Mouse (Mus musculus): ENCODE measurements at regions not wholly inside any gene's neighbourhood (a gene's known extent, or its start where the extent isn't known, plus 50 kb on each side); places are given as distances from the start of the nearest gene placed in this dataset.

- Histone ChIP-seq H3K4me1 (replicated peaks) (no peaks in the 10 kb centered on the region), H3K4me3 (no peak overlapping the region), H3K36me3 (no peaks in the 10 kb centered on the region), H3K27me3 (ENCODE audit: insufficient read depth, poor library complexity, severe bottlenecking) (no peaks in the 10 kb centered on the region), H3K9me3 (no peaks in the 10 kb centered on the region), H3K27ac (no peak overlapping the region)
- 94% methylated on average over 2 of the region's 2 CpGs for WGBS
- DNase-seq (ENCODE audit: low spot score): no peak
Measured at GRCm38 (mm10) chr11:89247991-89248390, 54.1 kb downstream of the Nog start.

DNA sequence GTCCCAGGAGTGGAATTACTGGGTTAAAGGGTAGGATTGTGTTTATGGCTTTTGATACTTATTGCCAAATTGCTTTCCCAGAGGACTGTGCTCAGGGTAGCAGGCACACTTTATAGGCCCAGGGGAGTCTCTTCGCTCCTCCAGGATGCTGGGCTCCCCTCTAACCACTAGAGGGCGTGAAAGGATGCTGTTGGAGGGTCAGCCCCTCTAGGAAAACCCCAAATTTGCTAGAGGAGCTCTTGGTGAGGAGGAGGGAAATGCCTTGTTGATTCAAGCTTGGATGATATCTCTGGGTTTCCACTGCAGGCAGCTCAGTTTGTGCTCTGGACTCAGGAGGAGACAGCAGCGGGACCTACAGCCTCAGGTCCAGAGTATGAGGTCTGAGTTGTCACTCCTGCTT lies 58.8 kb downstream of the Nog start:
- peak; percentile 57 for DNase-seq (ENCODE audit: low spot score)
- Histone ChIP-seq H3K27ac (no peak overlapping the region), H3K9me3 (no peaks in the 10 kb centered on the region), H3K27me3 (ENCODE audit: insufficient read depth, poor library complexity, severe bottlenecking) (no peaks in the 10 kb centered on the region), H3K36me3 (no peaks in the 10 kb centered on the region), H3K4me1 (replicated peaks) (no peaks in the 10 kb centered on the region), H3K4me3 (no peak overlapping the region)
- 20% methylated on average over 3 of the region's 3 CpGs for WGBS

- Histone ChIP-seq H3K36me3 (no peaks in the 10 kb centered on the region), H3K27me3 (ENCODE audit: insufficient read depth, poor library complexity, severe bottlenecking) (no peaks in the 10 kb centered on the region), H3K9me3 (no peaks in the 10 kb centered on the region), H3K4me1 (replicated peaks) (no peaks in the 10 kb centered on the region), H3K4me3 (no peak overlapping the region), H3K27ac (no peak overlapping the region)
- WGBS: 78% methylated on average over 2 of the region's 2 CpGs
- DNase-seq (ENCODE audit: low spot score): no peak
Measured at GRCm38 (mm10) chr11:89242130-89242529, 60.0 kb downstream of the Nog start.

GRCm38 (mm10) chr11:89239891-89240290 lies 62.2 kb downstream of the Nog start:
- Histone ChIP-seq H3K4me1 (replicated peaks) (no peaks in the 10 kb centered on the region), H3K27me3 (ENCODE audit: insufficient read depth, poor library complexity, severe bottlenecking) (no peaks in the 10 kb centered on the region), H3K4me3 (no peak overlapping the region), H3K36me3 (no peaks in the 10 kb centered on the region), H3K27ac (no peak overlapping the region), H3K9me3 (no peaks in the 10 kb centered on the region)
- no peak for DNase-seq (ENCODE audit: low spot score)
- WGBS: 60% methylated on average over 9 of the region's 9 CpGs

GRCm38 (mm10) chr11:89236904-89237303 lies 65.2 kb downstream of the Nog start:
- Histone ChIP-seq H3K4me1 (replicated peaks) (no peaks in the 10 kb centered on the region), H3K36me3 (no peaks in the 10 kb centered on the region), H3K4me3 (no peak overlapping the region), H3K27me3 (ENCODE audit: insufficient read depth, poor library complexity, severe bottlenecking) (no peaks in the 10 kb centered on the region), H3K27ac (no peak overlapping the region), H3K9me3 (no peaks in the 10 kb centered on the region)
- WGBS: 89% methylated on average over 3 of the region's 3 CpGs
- DNase-seq (ENCODE audit: low spot score): no peak

DNA sequence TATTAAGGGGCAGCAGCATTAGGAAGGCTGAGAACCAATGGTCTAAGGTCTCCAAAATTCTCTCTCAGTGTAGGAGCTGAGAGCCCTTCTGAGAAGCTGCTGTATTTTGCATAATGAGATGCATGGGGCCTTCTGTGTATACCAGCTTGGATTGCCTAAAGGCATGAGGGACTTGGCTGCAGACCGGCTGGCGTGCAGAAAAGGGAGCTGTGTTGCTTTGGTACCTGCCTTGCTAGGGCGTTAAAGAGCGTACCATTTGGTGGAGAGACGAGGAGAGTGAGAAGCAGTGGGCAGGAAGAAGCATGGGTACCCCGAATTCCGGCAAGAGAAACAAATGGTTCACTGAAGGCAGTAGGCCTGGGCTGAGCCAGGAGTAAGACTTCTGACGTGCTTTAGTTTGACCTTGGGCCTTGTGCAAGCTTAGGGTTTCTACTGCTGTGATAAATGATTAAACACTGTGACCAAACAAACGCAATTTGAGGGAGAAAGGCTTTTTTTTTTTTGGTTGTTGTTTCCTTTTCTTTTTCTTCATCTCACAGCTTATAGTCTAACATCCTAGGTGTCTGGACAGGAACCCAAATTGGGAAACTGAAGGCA lies 69.2 kb downstream of the Nog start:
- Histone ChIP-seq H3K36me3 (no peaks in the 10 kb centered on the region), H3K4me1 (replicated peaks) (no peaks in the 10 kb centered on the region), H3K27ac (no peak overlapping the region), H3K27me3 (ENCODE audit: insufficient read depth, poor library complexity, severe bottlenecking) (no peaks in the 10 kb centered on the region), H3K9me3 (no peaks in the 10 kb centered on the region), H3K4me3 (no peak overlapping the region)
- no peak for DNase-seq (ENCODE audit: low spot score)
- 70% methylated on average over 9 of the region's 9 CpGs for WGBS

DNA sequence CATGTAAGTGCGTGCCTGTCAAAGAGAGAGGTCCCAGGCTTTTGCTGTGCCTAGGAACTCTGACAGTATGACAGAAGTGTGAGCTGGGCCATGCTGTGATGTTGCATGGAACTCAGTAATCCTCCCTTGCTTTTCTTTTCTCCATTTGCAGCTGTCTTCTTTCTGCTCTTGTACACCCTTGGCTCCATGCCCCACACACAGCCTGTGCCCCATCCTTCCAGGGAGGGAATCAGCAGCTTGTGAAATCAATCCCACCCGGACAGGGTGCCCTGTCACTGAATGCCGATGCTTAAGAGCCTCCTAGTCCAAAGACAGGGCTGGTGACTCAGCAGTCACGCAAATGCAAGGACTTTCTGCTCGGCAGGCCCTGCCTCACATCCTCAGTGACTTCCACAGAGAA lies 72.4 kb downstream of the Nog start:
- DNase-seq (ENCODE audit: low spot score): no peak
- Histone ChIP-seq H3K4me1 (replicated peaks) (no peaks in the 10 kb centered on the region), H3K27me3 (ENCODE audit: insufficient read depth, poor library complexity, severe bottlenecking) (no peaks in the 10 kb centered on the region), H3K36me3 (no peaks in the 10 kb centered on the region), H3K4me3 (no peak overlapping the region), H3K27ac (no peak overlapping the region), H3K9me3 (no peaks in the 10 kb centered on the region)
- WGBS: 74% methylated on average over 5 of the region's 5 CpGs

- no peak for DNase-seq (ENCODE audit: low spot score)
- Histone ChIP-seq H3K27ac (no peak overlapping the region), H3K9me3 (peaks cover 4% of the 10 kb centered on the region; the same call in 1 of the 2 replicates), H3K4me1 (replicated peaks) (peaks cover 10% of the 10 kb centered on the region), H3K4me3 (no peak overlapping the region), H3K27me3 (ENCODE audit: insufficient read depth, poor library complexity, severe bottlenecking) (peaks cover 7% of the 10 kb centered on the region; the same call in 1 of the 2 replicates), H3K36me3 (no peaks in the 10 kb centered on the region)
- 91% methylated on average over 5 of the region's 5 CpGs for WGBS
Measured at GRCm38 (mm10) chr11:89213204-89213603, 88.9 kb downstream of the Nog start.

DNA sequence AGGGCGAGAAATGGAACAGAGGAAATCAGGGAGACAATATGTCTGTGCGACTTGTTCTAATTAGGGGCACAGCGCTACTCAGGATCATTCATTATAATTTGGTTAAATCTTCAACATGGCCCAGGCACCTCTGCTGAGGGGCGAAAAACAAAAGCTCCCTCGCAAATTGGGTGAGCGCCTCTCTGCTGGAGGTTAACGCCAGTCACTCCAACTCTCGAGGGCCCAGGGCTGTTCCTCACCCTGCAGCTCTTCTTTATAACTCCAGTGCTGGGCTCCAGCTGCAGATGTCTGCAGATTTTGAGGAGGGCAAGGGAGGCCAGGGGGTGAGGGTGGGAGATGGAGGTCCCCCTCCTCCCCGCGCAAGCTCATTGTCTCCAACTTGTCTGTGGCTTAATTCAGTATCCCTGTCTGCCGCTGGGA lies 92.6 kb downstream of the Nog start:
- 29% methylated on average over 11 of the region's 11 CpGs for WGBS
- no peaks in the 10 kb centered on the region for H3K36me3 ChIP-seq
- peak; percentile 27 for DNase-seq (ENCODE audit: low spot score)
- H3K9me3 ChIP-seq: no peaks in the 10 kb centered on the region
- peaks cover 13% of the 10 kb centered on the region for H3K4me1 ChIP-seq (replicated peaks)
- no peak overlapping the region for H3K4me3 ChIP-seq
- H3K27ac ChIP-seq: peak overlapping the region; percentile 54; the same call in 1 of the 2 replicates
- H3K27me3 ChIP-seq (ENCODE audit: insufficient read depth, poor library complexity, severe bottlenecking): peaks cover 7% of the 10 kb centered on the region; the same call in 1 of the 2 replicates

GRCm38 (mm10) chr11:89209072-89209471 lies 93.1 kb downstream of the Nog start:
- Histone ChIP-seq H3K36me3 (no peaks in the 10 kb centered on the region), H3K27ac (no peak overlapping the region), H3K4me3 (no peak overlapping the region), H3K9me3 (no peaks in the 10 kb centered on the region), H3K27me3 (ENCODE audit: insufficient read depth, poor library complexity, severe bottlenecking) (peaks cover 7% of the 10 kb centered on the region; the same call in 1 of the 2 replicates), H3K4me1 (replicated peaks) (peaks cover 13% of the 10 kb centered on the region)
- 50% methylated on average over 6 of the region's 6 CpGs for WGBS
- peak; percentile 33 for DNase-seq (ENCODE audit: low spot score)

DNA sequence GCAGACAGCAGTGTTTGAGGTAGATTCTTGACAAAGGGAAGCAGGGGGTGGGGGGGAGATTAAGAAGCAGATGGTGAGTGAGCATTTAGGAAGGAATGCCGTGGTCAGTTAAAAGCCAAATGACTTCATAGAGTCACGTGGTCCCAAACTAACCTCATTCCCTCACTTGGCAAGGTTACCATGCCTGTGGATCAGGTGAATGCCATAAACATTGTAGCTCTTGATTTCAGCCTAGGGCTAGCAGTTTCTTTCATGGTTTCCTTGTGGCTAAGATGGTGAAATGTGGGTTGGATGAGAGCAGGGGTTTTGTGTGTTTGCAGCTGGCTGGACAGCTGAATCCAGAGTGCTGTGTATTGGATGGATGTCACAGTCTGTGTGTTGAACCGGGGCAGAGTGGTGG lies 95.3 kb downstream of the Nog start:
- H3K27me3 ChIP-seq (ENCODE audit: insufficient read depth, poor library complexity, severe bottlenecking): peaks cover 7% of the 10 kb centered on the region; the same call in 1 of the 2 replicates
- H3K27ac ChIP-seq: no peak overlapping the region
- H3K36me3 ChIP-seq: no peaks in the 10 kb centered on the region
- no peak overlapping the region for H3K4me3 ChIP-seq
- no peak for DNase-seq (ENCODE audit: low spot score)
- WGBS: 55% methylated on average over 3 of the region's 3 CpGs
- no peaks in the 10 kb centered on the region for H3K9me3 ChIP-seq
- H3K4me1 ChIP-seq (replicated peaks): peaks cover 13% of the 10 kb centered on the region

DNA sequence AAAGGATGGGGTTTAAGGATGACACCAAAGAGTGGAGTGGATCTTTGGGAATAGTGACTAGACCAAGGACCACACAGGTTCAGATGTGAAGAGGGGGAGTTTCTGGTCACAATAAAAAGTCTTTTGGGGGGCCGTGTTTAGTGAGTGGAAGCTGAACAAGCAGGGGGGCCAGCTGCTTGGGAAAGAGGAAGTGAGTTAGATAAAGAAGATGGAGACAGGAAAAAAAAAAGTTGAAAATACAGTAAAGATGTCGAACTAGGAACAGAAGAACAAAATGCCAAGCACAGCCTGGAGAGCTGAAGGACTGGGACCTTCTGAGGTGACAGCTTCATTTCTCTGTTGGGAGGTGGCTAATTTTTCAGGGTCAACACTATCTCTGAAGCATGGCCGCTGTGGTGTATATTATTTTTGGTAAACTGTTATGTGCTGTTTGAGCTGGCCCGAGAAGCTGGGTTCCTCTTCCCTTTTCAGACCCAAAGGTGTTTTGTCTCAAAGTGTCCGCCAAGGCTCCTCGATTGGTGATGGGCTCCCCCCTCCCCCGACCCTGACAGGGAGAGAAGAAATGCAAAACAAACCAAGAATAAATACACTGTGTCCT lies 97.1 kb downstream of the Nog start:
- H3K27ac ChIP-seq: no peak overlapping the region
- 73% methylated on average over 7 of the region's 7 CpGs for WGBS
- DNase-seq (ENCODE audit: low spot score): no peak
- H3K9me3 ChIP-seq: no peaks in the 10 kb centered on the region
- H3K4me3 ChIP-seq: no peak overlapping the region
- no peaks in the 10 kb centered on the region for H3K36me3 ChIP-seq
- peaks cover 12% of the 10 kb centered on the region for H3K4me1 ChIP-seq (replicated peaks)
- peaks cover 7% of the 10 kb centered on the region; the same call in 1 of the 2 replicates for H3K27me3 ChIP-seq (ENCODE audit: insufficient read depth, poor library complexity, severe bottlenecking)

GRCm38 (mm10) chr11:89200458-89200857 lies 101.7 kb downstream of the Nog start:
- no peak for DNase-seq (ENCODE audit: low spot score)
- WGBS: 92% methylated on average over 3 of the region's 3 CpGs
- Histone ChIP-seq H3K27ac (no peak overlapping the region), H3K9me3 (no peaks in the 10 kb centered on the region), H3K36me3 (no peaks in the 10 kb centered on the region), H3K27me3 (ENCODE audit: insufficient read depth, poor library complexity, severe bottlenecking) (no peaks in the 10 kb centered on the region), H3K4me3 (no peak overlapping the region), H3K4me1 (replicated peaks) (no peaks in the 10 kb centered on the region)
